Mouse (Mus musculus) brain, embryonic 14.5 days (tissue): ENCODE results near the gene Lrsam1.

Experiments used
- CTCF ChIP-seq: fragments of 200-500 bp; IDR thresholded peaks from 2 replicates; pipeline ENCODE4 v1.5.1; 2012; ENCODE audit warnings: inconsistent platforms, mild to moderate bottlenecking, moderate library complexity, borderline replicate concordance; ENCODE audit not compliant: insufficient read depth, insufficient read length; ENCODE audit errors: extremely low read depth
- POLR2A ChIP-seq: fragments of 200-500 bp; IDR thresholded peaks from 2 replicates; pipeline ENCODE4 v1.6.1; 2012; ENCODE audit warnings: mild to moderate bottlenecking, inconsistent platforms, borderline replicate concordance; ENCODE audit not compliant: poor library complexity, insufficient read depth, insufficient read length, severe bottlenecking; ENCODE audit errors: extremely low read depth

GRCm38 (mm10) chr2:32905297-32905696 lies 56.1 kb downstream of the Lrsam1 start:
- TF ChIP-seq POLR2A = no peak
- no peak for TF ChIP-seq CTCF
